Mouse (Mus musculus) testis, adult 2 months (tissue): ENCODE results near the gene Ranbp9. TPM values are rescaled to one million over a fixed set of nuclear protein-coding genes. Genes with fewer than 3 reads are reported as not detected.

ENCODE experiments used
- H3K27ac ChIP-seq: fragments of 200-500 bp; 2 replicates; pipeline ENCODE4 v1.5.1; 2012; ENCODE audit warnings: low read depth, low read length; ENCODE audit not compliant: control insufficient read depth, insufficient read depth
- H3K27me3 ChIP-seq: fragments of 200-500 bp; 2 replicates; pipeline ENCODE4 v1.6.1; 2012; ENCODE audit warnings: mild to moderate bottlenecking, low read length, moderate library complexity; ENCODE audit not compliant: control insufficient read depth, insufficient read depth
- H3K36me3 ChIP-seq: fragments of 200-500 bp; 2 replicates; pipeline ENCODE4 v1.6.1; 2012; ENCODE audit warnings: mild to moderate bottlenecking, low read length; ENCODE audit not compliant: control insufficient read depth, insufficient read depth
- H3K4me1 ChIP-seq: fragments of 200-500 bp; 2 replicates; pipeline ENCODE4 v1.6.1; 2012; ENCODE audit warnings: low read length; ENCODE audit not compliant: control insufficient read depth, insufficient read depth
- H3K4me3 ChIP-seq: fragments of 200-500 bp; 2 replicates; pipeline ENCODE4 v1.5.1; 2012; ENCODE audit warnings: low read depth, mild to moderate bottlenecking, low read length, moderate library complexity, mixed read lengths; ENCODE audit not compliant: control insufficient read depth
- CTCF ChIP-seq: fragments of 200-500 bp; IDR thresholded peaks from 2 replicates; pipeline ENCODE4 v1.5.1; 2012; ENCODE audit warnings: low read depth, mild to moderate bottlenecking, inconsistent platforms, low read length, moderate library complexity; ENCODE audit not compliant: control insufficient read depth, insufficient read depth, insufficient replicate concordance
- POLR2A ChIP-seq: fragments of 200-500 bp; IDR thresholded peaks from 2 replicates; pipeline ENCODE4 v1.6.1; 2012; ENCODE audit warnings: low read depth, mild to moderate bottlenecking, inconsistent platforms, low read length, moderate library complexity; ENCODE audit not compliant: control insufficient read depth
- polyA plus RNA-seq: library from polyadenylated mRNA; depleted of rRNA; stranded (reverse); fragments of >200 nt; gene quantifications from 2 replicates; pipeline ENCODE4 v1.2.3, GENCODE M21; 2012

Ranbp9 gene
- polyA plus RNA-seq, 1 experiment = 164 TPM

DNA sequence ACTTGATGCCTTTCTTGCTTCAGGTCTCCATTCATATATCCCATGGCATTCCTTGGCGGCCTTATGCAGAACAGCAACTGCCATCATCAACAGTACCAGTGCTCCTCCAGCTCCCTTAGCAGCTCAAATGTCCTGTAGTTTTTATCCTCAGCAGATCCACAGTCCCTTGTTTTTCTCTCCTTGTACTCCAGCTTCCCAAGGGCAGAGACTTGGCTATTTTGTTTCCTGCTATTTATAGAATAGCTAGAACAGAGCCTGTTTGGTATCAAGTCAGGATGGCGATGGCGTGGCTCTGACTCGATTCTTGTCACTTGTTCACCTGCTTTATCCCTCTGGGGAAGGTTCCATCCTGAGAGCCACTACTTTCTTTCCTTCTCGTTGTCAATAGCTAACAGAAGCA lies 40.9 kb upstream of the Ranbp9 start:
- Histone ChIP-seq H3K27ac (no peak overlapping the region), H3K4me3 (no peak overlapping the region), H3K27me3 (no peaks in the 10 kb centered on the region), H3K4me1 (no peaks in the 10 kb centered on the region), H3K36me3 (no peaks in the 10 kb centered on the region)
- TF ChIP-seq CTCF = no peak
- TF ChIP-seq POLR2A = no peak

DNA sequence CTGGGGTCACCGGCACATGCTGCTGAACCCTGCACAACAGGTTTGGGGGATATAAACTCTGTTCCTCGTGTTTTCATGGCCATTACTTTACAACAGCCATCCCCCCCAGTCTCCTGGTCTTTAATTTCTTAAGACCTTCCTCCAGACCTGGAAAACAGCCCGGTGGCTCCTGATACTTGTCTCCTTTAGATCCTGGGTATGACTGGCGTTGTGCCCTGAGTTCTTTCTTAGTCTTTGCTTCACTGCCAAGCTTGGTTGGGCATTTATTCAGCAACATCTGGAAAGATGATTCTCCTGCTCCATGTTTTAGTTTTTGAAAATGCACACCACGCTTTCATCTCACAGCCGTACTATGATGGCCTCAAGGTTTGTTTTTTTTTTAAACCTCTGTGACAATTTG lies 38.2 kb upstream of the Ranbp9 start:
- Histone ChIP-seq H3K4me3 (no peak overlapping the region), H3K36me3 (no peaks in the 10 kb centered on the region), H3K27ac (no peak overlapping the region)

DNA sequence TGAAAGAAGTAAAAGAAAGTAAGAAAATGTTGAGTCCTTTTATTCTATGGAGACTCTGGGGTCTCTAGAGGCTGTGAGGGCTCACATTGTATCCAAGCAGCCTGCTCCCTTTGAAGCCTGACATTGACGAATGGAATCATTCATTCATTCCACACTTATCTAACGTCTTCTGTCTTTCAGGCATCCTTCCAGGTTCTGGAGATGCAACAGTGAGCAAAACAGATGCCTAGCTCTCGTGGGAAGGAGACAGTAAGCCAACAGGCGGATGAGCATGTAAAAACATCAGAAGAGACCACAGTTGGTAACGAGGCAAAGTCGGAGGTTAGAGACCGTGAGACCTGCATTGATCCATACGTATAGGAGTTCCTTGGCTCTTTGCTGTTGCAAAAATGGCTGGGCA lies 36.3 kb upstream of the Ranbp9 start:
- H3K27me3 ChIP-seq = no peaks in the 10 kb centered on the region
- H3K36me3 ChIP-seq = no peaks in the 10 kb centered on the region
- no peak for TF ChIP-seq CTCF
- no peak overlapping the region for H3K27ac ChIP-seq
- no peak overlapping the region for H3K4me3 ChIP-seq
- H3K4me1 ChIP-seq = no peaks in the 10 kb centered on the region

More for the DNA sequence above, 38.2 kb upstream of the Ranbp9 start:
- no peaks in the 10 kb centered on the region for H3K27me3 ChIP-seq
- no peak for TF ChIP-seq CTCF
- TF ChIP-seq POLR2A = no peak
- H3K4me1 ChIP-seq = no peaks in the 10 kb centered on the region

DNA sequence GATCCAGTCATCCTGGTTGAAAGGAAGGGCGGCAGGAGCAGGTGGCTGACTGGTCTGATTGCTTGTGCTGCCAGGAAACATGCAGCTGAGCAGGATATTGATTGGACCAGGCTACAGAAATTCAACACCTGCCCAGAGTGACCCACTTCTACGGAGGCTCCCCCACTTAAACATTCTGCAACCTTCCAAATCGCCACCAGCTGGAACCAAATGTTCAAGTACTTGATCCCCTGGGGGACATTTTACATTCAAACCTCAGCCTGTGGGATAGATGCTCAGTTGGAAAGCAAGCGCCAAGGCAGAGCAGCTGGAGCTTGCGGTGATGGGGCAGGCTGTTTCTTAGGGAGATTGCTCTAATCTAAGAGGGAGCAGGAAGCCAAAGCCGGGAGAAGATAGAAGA lies 35.8 kb upstream of the Ranbp9 start:
- Histone ChIP-seq H3K27me3 (no peaks in the 10 kb centered on the region), H3K4me1 (no peaks in the 10 kb centered on the region), H3K4me3 (no peak overlapping the region), H3K27ac (no peak overlapping the region), H3K36me3 (no peaks in the 10 kb centered on the region)
- TF ChIP-seq POLR2A = no peak
- no peak for TF ChIP-seq CTCF

DNA sequence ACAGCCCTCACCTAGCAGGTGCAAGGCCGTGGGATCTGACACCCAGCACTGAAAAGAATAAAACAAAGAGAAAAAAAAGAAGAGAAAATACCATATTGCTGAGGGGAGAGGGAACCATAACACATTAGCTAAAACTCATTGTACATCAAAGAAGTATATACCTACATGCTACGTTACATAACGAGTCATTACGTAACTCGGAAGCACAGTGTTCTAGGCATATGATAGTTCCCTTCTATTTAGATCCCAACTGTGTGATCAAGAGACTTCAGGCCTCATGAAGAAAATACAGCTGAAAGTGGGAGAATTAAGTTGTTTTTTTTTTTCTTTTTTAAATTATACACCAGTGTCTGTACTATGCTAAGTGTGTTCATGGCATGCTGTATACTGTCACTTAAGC lies 35.0 kb upstream of the Ranbp9 start:
- H3K36me3 ChIP-seq = no peaks in the 10 kb centered on the region
- TF ChIP-seq CTCF (no peak), POLR2A (no peak)

DNA sequence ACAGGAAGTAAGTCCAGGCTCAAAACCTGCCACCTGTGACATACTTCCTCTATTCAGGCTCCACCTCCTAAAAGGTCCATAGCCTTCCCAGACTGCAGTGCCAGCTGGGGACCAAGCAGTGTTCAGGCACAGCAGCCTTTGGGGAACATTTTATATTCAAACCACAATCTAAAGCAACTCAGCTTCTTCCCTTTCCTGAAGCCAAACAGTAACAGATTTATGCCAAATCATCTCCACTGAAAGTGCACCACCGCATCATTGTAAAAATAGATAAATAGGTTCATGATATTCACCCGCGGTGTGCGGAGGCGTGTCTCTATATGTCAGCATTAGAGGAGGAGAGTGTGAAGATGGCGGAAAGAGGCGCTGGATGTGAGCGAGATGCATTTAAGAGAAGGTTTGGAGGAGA lies 33.9 kb upstream of the Ranbp9 start:
- H3K4me3 ChIP-seq = no peak overlapping the region
- no peaks in the 10 kb centered on the region for H3K27me3 ChIP-seq
- no peaks in the 10 kb centered on the region for H3K4me1 ChIP-seq
- no peak overlapping the region for H3K27ac ChIP-seq
- no peaks in the 10 kb centered on the region for H3K36me3 ChIP-seq
- TF ChIP-seq POLR2A (no peak), CTCF (no peak)

More for the DNA sequence above, 35.0 kb upstream of the Ranbp9 start:
- Histone ChIP-seq H3K27ac (no peak overlapping the region), H3K4me1 (no peaks in the 10 kb centered on the region), H3K4me3 (no peak overlapping the region), H3K27me3 (no peaks in the 10 kb centered on the region)

DNA sequence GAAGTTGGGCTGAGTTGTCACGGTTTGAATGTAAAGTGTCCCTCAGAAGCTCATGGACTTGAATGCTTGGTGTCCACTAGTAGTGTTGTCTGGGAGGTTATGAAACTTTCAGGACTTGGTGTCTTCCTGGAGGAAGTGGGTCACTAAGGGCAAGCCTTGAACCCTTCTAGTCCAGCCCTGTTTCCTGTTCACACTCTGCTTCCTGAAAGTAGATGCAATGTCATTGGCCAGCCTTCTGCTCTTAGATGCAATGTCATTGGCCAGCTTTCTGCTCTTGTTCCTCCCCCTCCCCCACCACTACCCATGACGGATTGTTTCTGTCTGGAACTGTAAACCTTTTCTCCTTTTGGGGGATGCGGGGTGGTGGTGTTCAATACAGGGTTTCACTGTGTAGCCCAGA lies 31.7 kb upstream of the Ranbp9 start:
- no peak for TF ChIP-seq POLR2A
- TF ChIP-seq CTCF = no peak
- Histone ChIP-seq H3K36me3 (no peaks in the 10 kb centered on the region), H3K4me1 (no peaks in the 10 kb centered on the region)

DNA sequence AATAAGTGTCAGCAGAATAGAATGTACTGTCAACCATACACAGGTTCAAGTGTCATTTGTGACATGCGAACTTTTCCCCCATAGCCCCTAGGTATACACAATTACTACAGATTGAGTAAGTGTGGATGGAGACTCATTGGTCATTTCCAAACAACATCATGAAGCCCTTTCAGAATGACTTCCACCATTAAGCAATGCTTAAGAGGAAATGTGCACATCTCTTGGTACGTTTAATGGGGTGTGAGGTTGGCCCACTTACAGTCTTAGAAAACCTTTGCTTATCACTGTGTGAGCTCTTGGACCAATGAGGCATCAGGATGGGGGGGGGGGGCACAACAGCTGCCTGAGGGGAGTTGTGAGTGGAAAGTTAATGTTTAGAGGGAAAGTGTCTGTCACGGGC lies 24.7 kb upstream of the Ranbp9 start:
- no peak overlapping the region for H3K27ac ChIP-seq
- no peak for TF ChIP-seq POLR2A
- TF ChIP-seq CTCF = no peak

More for the DNA sequence above, 31.7 kb upstream of the Ranbp9 start:
- Histone ChIP-seq H3K4me3 (no peak overlapping the region), H3K27ac (no peak overlapping the region), H3K27me3 (no peaks in the 10 kb centered on the region)

More for the DNA sequence above, 24.7 kb upstream of the Ranbp9 start:
- Histone ChIP-seq H3K27me3 (no peaks in the 10 kb centered on the region), H3K4me1 (peaks cover 6% of the 10 kb centered on the region), H3K4me3 (no peak overlapping the region), H3K36me3 (no peaks in the 10 kb centered on the region)
